Mouse (Mus musculus): Measurements from ENCODE around the gene Dop1b.
A peak's percentile ranks its signal among the peaks of the same experiment; 100 is the strongest.

Gene Dop1b

GRCm38 (mm10) chr16:93795391-93795790 lies 83.7 kb downstream of the Dop1b start:
- DNase-seq (ENCODE audit: low read depth, low spot score) = peak; percentile 56

- DNase-seq (ENCODE audit: low read depth, low spot score) = peak; percentile 27
Observed at GRCm38 (mm10) chr16:93797021-93797840, 85.5 kb downstream of the Dop1b start.

DNA sequence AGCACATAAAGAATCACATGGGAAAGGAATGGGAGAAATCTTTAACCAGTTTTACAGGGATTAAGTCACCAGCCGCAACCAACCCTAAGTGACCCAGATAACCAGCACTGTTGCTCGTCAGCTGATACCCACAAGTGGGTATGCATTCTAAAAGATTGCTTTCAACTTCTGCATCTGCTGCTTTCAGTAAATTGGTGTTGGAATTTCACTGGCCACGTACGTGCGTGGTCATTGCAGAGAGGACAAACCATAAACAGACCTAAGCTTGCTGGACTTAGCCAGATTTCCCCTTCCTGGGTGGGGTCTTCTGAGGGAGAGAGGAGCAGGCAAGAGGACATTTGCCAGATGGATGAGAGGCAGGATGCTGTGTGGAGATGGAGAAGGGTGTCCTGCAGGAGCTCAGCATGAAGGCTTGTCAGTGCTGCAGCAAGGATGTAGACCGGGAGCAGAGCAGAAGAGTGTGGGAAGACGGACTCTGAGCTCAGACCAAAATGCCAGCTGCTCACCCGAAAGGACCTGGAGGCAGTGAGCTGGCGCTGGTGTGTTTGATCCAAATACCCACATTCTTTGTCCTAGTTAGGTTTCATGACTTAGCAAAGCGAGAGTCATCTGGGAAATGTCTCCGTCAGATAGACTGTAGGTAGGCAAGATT lies 86.3 kb downstream of the Dop1b start:
- no peak for DNase-seq (ENCODE audit: low read depth, low spot score)

GRCm38 (mm10) chr16:93798623-93799022 lies 86.9 kb downstream of the Dop1b start:
- no peak for DNase-seq (ENCODE audit: low read depth, low spot score)

- DNase-seq (ENCODE audit: low read depth, low spot score) = no peak
Observed at GRCm38 (mm10) chr16:93799071-93799470, 87.4 kb downstream of the Dop1b start.

DNA sequence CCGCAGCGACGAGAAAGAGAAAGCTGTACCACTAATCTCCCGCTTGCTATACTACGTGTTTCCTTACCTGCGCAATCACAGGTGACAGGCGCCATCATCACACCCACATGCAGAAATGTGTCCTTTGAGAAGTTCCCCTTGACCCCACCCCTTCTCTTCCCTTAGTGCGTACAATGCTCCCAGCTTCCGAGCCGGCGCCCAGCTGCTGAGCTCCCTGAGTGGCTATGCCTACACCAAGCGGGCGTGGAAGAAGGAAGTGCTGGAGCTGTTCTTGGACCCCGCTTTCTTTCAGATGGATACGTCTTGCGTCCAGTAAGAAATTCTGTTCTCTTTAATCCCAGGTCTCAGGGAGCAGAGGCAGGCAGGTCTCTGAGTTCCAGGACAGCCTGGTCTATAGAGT lies 88.2 kb downstream of the Dop1b start:
- DNase-seq (ENCODE audit: low read depth, low spot score) = peak; percentile 68

DNA sequence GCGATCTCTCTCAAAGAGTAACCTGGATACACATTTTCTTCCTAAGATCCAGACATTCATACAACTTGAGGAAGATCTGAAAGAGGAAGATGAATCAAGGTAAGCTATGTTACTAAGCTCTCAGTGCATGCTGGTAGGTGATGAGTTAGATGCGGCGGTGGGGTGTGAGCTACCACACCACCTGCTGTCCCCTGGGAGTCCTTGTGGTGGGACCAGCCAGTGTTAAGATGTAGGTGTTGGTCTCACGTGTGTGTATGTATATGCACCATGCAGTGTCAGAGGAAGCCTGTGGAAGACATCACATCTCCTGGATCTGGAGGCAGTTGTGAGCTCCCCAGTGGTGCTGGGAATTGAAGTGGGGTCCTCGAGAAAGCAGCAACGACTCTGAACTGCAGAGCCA lies 95.5 kb downstream of the Dop1b start:
- DNase-seq (ENCODE audit: low read depth, low spot score) = no peak

DNA sequence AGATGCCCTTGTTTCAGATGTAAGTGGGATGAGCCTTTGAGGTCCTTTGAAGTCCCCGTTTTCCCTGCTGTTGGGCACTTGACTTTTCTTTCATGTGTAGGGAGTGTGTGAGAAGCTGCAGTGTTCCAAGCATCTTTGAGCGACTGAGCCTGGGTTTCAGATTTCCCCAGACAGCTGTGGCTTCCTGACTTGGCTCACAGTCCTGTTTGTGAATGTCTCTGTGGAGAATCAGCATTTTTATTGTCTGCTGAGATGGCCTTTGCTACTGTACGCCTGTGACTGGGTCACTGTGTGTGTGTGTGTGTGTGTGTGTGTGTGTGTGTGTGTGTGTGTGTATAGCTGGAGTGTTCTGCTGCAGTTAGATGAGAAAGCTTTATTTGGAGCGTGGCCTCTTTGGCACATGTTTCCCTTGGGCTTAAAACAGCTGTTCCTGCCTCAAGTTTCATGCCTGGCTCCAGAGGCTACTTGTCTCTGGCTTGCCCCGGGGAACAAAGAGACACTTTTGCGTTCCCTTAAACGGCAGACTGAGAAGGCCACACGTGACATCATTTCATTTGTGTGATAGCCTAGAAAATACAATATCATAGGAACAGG lies 96.4 kb downstream of the Dop1b start:
- peak; percentile 46 for DNase-seq (ENCODE audit: low read depth, low spot score)

GRCm38 (mm10) chr16:93815856-93816736 lies 104.4 kb downstream of the Dop1b start:
- DNase-seq (ENCODE audit: low read depth, low spot score) = peak; percentile 96

GRCm38 (mm10) chr16:93816861-93817260 lies 105.2 kb downstream of the Dop1b start:
- peak; percentile 94 for DNase-seq (ENCODE audit: low read depth, low spot score)

DNA sequence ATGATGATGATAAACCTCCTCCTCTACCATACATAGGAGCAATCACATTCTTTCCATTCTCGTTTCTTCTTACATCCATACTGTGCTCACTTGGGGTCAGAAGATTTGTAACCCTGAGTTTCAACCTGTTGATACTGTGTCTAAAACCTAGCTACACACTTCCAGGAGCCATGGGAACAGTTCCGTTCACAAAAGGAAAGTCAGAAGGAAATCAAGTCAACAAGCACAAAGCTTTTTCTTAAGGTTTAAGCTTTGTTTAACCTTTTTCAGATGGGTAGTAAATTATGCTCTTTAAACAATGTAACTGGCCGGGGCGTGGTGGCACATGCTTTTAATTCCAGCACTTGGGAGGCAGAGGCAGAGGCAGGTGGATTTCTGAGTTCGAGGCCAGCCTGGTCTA lies 105.7 kb downstream of the Dop1b start:
- peak; percentile 68 for DNase-seq (ENCODE audit: low read depth, low spot score)

DNA sequence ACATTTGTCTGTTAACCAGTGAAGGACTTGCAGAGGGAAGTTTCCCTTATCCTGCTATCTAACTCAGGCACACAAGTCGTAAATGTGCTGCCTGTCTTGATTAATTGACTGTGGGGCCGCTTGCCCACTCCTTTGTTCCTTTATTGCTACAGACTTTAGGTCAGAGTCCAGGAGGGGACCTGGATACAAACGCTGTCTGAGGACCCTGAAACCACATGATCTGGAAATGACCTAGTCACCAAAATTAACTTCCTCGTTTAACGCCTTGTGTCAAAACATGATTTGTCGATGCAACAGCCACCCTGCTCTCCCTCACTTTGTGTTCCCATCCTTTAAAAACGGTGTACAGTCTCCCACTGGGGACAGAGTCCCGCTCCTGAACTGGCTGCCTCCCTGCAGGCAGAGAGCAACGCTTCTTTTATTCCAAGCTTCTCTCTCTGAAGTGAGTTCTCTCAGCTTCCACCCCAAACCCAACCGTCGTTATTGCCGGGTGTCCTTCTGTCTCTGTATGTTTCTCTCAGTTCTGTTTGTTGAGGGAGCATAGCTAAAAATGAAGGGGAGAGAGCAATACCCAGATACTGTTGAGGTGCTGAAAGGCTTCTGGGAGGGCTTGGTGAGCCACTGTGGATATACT lies 107.1 kb downstream of the Dop1b start:
- DNase-seq (ENCODE audit: low read depth, low spot score) = no peak

DNA sequence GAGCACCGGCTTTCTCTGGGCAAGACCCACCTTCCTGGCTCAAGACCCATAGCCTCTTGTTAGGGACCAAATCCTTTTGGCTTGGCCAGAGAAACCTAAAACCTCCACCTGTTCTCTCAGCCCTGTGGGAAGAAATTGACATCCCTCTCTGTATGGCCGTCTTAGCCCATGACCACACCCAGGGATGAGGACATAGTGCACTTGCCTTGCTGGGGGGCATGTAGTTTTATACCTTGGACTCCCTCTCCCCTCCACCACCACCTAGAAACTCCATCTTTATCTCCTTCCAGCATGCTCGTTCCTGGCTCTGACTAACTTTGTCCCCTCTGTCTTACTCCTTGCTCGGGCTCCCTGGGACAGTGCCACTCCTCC lies 107.6 kb downstream of the Dop1b start:
- DNase-seq (ENCODE audit: low read depth, low spot score) = no peak

DNA sequence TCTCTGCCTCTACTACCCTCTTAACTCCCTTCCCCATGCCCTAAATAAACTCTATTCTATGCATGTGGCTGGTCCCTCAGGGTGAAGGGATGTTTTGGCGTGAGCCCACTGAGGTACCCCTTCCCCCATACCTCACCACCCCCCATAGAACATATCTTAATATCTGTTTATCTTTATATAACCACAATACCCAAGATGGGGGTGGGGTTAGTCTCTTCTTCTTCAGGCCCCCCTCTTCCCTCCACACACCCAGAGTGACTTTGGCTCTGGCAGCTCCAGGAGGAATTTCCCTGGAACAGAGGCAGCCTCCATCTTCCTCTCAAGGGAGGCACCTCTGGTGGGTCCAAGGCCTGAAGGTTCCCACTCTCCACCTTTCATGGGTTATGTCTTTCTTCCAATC lies 108.3 kb downstream of the Dop1b start:
- no peak for DNase-seq (ENCODE audit: low read depth, low spot score)

DNA sequence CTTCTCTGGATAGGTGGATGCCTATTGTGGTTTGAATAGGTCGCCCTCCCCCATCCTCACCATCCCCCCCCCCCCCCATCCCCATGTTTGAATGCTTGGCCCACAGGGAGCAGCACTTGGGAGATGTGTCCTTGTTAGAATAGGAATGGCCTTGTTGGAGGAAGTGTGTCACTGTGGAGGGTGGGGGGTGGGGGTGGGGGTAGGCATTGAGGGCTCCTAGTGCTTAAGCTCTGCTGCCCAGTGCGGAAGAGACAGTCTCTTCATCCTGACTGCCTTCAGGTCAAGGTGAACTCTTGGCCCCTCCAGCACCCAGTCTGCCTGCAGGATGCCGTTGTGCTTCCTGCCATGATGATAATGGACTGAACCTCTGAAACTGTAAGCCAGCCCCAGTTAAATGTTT lies 110.0 kb downstream of the Dop1b start:
- DNase-seq (ENCODE audit: low read depth, low spot score) = peak; percentile 90

DNA sequence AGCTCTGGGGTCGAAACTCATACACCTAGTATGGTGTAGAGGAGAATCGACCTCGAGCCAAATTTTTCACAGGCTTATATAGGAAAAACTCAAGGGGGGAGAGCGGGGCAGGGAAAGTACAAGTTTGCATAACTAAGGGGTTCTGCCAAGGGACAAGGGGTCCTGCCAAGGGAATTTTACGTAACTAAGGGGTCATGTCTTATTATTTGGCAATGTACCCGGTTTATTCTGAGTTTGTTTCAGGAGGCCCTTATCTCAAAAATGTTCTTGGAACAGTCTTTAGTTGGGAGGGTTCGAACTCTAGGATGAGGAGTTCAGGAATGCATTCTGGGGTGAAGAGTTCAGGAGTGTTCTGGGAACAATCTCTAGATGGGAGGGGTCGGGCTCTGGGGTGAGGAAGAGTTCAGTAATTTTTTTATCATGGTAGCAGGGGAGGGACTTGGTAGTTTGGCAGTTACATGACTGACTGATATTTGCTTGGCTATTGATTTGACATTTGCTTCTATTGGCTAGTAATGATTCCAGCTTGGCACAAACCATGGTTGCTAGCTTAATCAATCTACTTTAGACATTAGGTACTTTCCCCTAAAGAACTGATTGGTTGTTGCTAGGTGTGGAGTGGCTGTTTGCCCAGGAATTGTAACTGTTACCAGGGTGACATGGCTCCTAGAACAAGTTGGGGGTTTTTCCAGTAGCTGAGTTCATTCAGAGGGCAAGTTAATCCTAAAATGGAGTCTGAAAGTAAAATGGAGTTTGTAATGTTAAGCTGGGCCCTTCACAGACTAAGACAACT lies 110.9 kb downstream of the Dop1b start:
- peak; percentile 84 for DNase-seq (ENCODE audit: low read depth, low spot score)

- DNase-seq (ENCODE audit: low read depth, low spot score) = peak; percentile 76
Observed at GRCm38 (mm10) chr16:93824799-93825198, 113.1 kb downstream of the Dop1b start.

- peak; percentile 31 for DNase-seq (ENCODE audit: low read depth, low spot score)
Observed at GRCm38 (mm10) chr16:93825463-93825862, 113.8 kb downstream of the Dop1b start.

- peak; percentile 92 for DNase-seq (ENCODE audit: low read depth, low spot score)
Observed at GRCm38 (mm10) chr16:93826054-93826453, 114.3 kb downstream of the Dop1b start.

DNA sequence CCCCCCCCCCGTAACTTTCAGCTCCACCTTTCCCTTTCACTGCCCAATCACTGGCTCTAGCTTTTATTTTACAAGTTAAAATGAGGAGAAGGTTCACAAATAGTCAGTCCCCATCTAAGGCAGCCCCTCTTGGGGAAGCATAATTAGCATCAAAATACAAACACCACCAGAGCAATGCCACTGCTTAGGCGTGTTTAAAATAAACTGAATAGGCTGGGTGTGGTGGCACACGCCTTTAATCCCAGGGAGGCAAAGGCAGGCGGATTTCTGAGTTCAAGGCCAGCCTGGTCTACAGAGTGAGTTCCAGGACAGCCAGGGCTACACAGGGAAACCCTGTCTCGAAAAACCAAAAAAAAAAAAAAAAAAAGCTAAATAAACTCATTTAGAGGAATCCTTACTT lies 114.8 kb downstream of the Dop1b start:
- DNase-seq (ENCODE audit: low read depth, low spot score) = peak; percentile 99
